Mouse (Mus musculus) myocyte (in vitro differentiated cells): ENCODE results near the gene 4921536K21Rik.
"Not testable (repeated sequence)": the region's sequence is repeated elsewhere in the genome, so short reads cannot be mapped to it uniquely, and the experiment has no call there.

Source experiments
- MYOD1 ChIP-seq, 3 experiments: IDR thresholded peaks; one replicate each; pipeline ENCODE4 v1.6.1; 2011; ENCODE audit warnings: control low read depth in 2 of 3, low read depth in 2 of 3, mild to moderate bottlenecking in 2 of 3, moderate library complexity in 1 of 3; ENCODE audit not compliant: insufficient read length in 2 of 3, control insufficient read depth in 1 of 3
- POLR2A ChIP-seq: IDR thresholded peaks from one replicate; pipeline ENCODE4 v1.6.1; 2011; ENCODE audit warnings: low read depth, mild to moderate bottlenecking, control low read depth, moderate library complexity; ENCODE audit not compliant: insufficient read length
- POLR2AphosphoS2 ChIP-seq: IDR thresholded peaks from one replicate; pipeline ENCODE4 v1.6.1; 2011; ENCODE audit warnings: low read depth, control low read depth; ENCODE audit not compliant: insufficient read length
- SRF ChIP-seq: IDR thresholded peaks from one replicate; pipeline ENCODE4 v1.6.1; 2011; ENCODE audit warnings: low read depth; ENCODE audit not compliant: control insufficient read depth, insufficient read length
- TCF3 ChIP-seq: IDR thresholded peaks from one replicate; pipeline ENCODE4 v1.6.1; 2011; ENCODE audit warnings: low read depth, control low read depth; ENCODE audit not compliant: insufficient read length
- USF1 ChIP-seq: IDR thresholded peaks from one replicate; pipeline ENCODE4 v1.6.1; 2011; ENCODE audit warnings: low read depth, mild to moderate bottlenecking, control low read depth, moderate library complexity

DNA sequence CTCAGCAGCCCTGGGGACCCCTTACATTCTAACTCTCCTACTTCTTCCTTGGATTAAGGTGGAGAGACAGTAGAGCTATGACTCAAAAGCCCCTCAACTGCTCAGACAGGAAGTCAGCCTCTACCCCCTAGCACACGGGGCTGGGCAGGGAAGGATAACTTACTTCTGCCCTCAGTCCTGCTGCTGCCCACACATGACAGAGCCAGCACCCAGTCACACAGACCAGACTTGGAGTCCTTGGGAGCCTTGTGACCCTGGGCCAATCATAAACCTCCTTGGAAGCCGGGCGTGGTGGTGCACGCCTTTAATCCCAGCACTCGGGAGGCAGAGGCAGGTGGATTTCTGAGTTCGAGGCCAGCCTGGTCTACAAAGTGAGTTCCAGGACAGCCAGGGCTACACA is 16.5 kb upstream of the 4921536K21Rik start:
- peak; percentile 65 for TF ChIP-seq POLR2A
- TF ChIP-seq POLR2AphosphoS2: peak; percentile 75
- not testable (repeated sequence) for TF ChIP-seq MYOD1 (IDR thresholded peaks at IDR 0.05; ENCODE audit: control insufficient read depth in 1 of 3, insufficient read length in 2 of 3, low read depth in 2 of 3); SRF; USF1; TCF3
